16 mouse cellular contexts compared by ENCODE assay signal in the genomic region with DNA sequence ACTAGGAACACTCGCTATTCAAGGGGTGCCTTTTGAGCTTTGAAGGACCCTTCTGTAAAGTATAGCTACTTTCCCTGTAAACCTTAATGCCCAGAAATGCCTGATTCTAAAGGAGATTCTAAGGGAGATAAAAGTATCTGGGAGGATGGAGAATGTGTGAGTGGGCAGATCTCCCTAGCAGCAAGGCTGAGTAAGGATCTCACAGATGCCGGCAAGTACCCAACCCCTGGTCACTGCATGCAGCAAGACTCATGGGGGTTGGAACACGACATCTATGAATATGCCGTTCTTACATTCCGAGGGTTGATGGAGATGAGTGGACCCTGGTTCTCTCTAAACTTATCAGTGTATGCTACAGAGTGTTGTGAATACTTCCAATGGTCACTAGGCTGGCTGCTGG.
"Had no signal": no experiment of that assay in that cellular context is flagged by ENCODE, and none has a peak within 500 bp of the region (broad histone marks: within the 10 kb centered on the region; RNA-seq: fewer than 3 reads in every experiment).

No protein-coding gene starts in this region.

- DNase-seq: cerebellum, adult 9-10 months; cerebellum, adult 9-11 months; cerebellum, postnatal 10 days; cerebellum, postnatal 14 days; cerebellum, postnatal 25 days; cerebellum, postnatal 36 days; embryo, embryonic 11 days; forebrain, postnatal 0 days; gastrocnemius, adult 2 months; gastrocnemius, postnatal 10 days; gastrocnemius, postnatal 14 days; gastrocnemius, postnatal 25 days; gastrocnemius, postnatal 36 days; heart, adult 11 months; heart, adult 18-20 months; heart, adult 2 months had no signal
